Mouse (Mus musculus): ENCODE results near the gene Pacsin1. TPM values are rescaled to one million over a fixed set of nuclear protein-coding genes. Genes with fewer than 3 reads are reported as not detected.

The Pacsin1 gene
- total RNA-seq, 1 experiment from 2014 or later = not detected

DNA sequence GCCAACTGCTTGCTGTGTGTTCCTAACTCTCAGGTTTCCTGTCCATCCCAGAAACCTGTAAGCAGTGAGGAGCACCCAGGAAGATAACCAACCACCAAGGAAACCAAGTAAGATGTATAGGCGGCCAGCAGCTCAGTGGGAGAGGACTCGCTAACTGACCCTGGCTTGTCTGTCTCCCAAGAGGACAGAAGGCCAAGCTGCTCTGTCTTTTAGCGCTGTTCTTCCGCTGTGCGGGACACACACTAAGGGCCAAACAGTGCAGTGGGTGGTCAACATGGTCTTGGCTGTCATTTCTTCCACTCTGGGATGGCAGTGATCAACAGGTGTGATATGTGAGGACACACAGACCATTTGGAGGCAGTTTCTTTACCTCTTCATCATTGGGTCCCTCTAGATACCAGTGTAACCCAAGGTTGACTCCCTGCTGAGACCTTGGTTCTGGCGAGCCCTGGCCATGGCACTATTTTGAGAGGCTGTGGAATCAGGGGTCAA lies 95.2 kb downstream of the Pacsin1 start:
- no peak for ATAC-seq (replicated peaks; ENCODE audit: insufficient number of reproducible peaks, low FRiP score, low TSS enrichment, poor library complexity, severe bottlenecking)

DNA sequence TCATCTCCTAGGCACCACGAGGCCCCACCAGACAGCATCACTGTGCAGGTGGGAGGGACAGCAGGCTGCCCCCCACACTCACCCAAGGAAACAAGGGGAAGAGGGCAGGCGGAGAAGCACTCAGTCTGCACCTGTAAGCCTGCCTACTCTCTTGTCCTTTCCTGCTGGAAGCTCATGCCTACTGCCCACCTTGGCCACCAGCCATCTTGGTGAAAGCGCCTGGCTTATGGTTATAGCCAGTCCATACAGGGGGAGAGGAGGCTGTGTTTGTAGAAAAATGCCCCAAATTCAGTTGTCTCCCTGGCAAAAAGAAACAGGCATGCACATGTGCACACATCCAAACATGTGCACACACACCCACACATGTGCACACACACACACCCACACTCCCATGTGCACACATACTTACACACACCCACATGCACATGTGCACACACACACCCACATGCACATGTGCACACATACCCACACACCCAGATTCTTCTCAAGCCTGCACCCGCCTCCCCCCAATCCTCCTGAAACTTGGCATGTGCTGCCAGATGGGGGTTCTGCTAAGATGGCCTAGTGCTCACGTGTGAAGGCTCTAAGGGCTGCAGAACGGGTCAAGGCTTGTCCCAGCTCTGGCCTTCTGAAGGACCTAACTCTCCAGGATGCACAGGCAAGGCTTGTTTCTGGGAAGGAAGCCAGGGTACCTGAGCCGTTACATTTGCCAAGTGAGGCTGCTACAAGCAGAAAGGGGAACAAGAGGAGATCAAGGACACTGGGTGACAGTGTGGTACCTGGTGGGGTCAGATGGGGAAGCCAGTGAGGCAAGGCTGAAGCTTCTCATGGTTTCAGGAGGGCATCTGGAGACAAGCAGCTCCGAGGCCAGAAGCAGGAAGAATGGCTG lies 96.2 kb downstream of the Pacsin1 start:
- ATAC-seq (replicated peaks; ENCODE audit: insufficient number of reproducible peaks, low FRiP score, low TSS enrichment, poor library complexity, severe bottlenecking) = no peak

DNA sequence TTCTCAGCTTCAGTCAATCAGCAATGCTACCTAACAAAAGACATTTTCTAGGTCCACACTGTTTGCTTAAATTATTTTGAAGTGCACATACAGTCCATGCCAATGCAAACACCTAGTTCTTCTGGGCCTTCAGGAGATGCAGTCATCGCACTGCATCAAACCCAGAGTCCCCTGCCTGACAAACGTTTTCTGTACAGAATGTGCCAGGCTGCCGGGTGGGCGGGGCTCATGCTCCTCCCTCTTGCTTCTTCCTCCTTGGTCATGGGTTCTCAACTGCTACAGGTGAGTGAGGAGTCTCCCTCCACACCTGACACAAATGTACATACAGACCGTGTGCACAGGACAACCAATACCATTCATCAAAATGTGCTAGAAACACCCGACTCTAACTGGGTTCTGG lies 104.9 kb downstream of the Pacsin1 start:
- ATAC-seq (replicated peaks; ENCODE audit: insufficient number of reproducible peaks, low FRiP score, low TSS enrichment, poor library complexity, severe bottlenecking) = no peak

Other genes starting within 250 kb of the Pacsin1 start
- 0.29 TPM in 1 of 3 replicates, not detected in the others for gene Grm4, start 134.1 kb upstream of the Pacsin1 start, total RNA-seq (2017)
- gene Hmga1, start 99.0 kb upstream of the Pacsin1 start, total RNA-seq (2017) = 41.0 to 54.9 TPM (median 45.7 TPM) in 3 replicates
- gene AI413582, start 89.8 kb upstream of the Pacsin1 start, total RNA-seq (2017) = 34.3 to 57.5 TPM (median 37.8 TPM) in 3 replicates
- 74.6 to 166 TPM (median 113 TPM) in 3 replicates for gene Nudt3, start 32.0 kb upstream of the Pacsin1 start, total RNA-seq (2017)
- not detected in 3 replicates for gene RPS10-NUDT3, start 20.3 kb upstream of the Pacsin1 start, total RNA-seq (2017)
- 1,083 to 1,310 TPM (median 1,165 TPM) in 3 replicates for gene Rps10, start 18.8 kb upstream of the Pacsin1 start, total RNA-seq (2017)
- not detected in 3 replicates for gene Spdef, start 73.4 kb downstream of the Pacsin1 start, total RNA-seq (2017)
- 146 to 207 TPM (median 171 TPM) in 3 replicates for gene D17Wsu92e, start 165.1 kb downstream of the Pacsin1 start, total RNA-seq (2017)
- gene Snrpc, start 182.6 kb downstream of the Pacsin1 start, total RNA-seq (2017) = 77.5 to 88.4 TPM (median 81.4 TPM) in 3 replicates
- gene Uhrf1bp1, start 200.9 kb downstream of the Pacsin1 start, total RNA-seq (2017) = 3.9 to 5.1 TPM (median 4.2 TPM) in 3 replicates